Mouse (Mus musculus) embryonic facial prominence, embryonic 14.5 days (tissue): ENCODE results near the gene Ap5m1. TPM values are rescaled to one million over a fixed set of nuclear protein-coding genes. Genes with fewer than 3 reads are reported as not detected.

Experiments
- ATAC-seq: fragments of 200-750 bp; cut with Nextera tagmentation; 2 replicates; pipeline ENCODE4 v1.8.0; 2017; ENCODE audit warnings: low read depth, moderate number of reproducible peaks, moderate TSS enrichment
- DNase-seq: peaks from one replicate; pipeline ENCODE4 v3.0.0-alpha.2; 2015; ENCODE audit warnings: low spot score
- H3K27ac ChIP-seq: fragments of 300-500 bp; sonication (generic); replicated peaks from 2 replicates; pipeline ENCODE4 v1.5.1; 2014; ENCODE audit warnings: low read depth, mild to moderate bottlenecking, low read length, moderate library complexity
- H3K27me3 ChIP-seq: fragments of 300-500 bp; sonication (generic); replicated peaks from 2 replicates; pipeline ENCODE4 v1.6.1; 2014; ENCODE audit warnings: low read length; ENCODE audit not compliant: control insufficient read depth, insufficient read depth
- H3K36me3 ChIP-seq: fragments of 300-500 bp; sonication (generic); 2 replicates; pipeline ENCODE4 v1.6.1; 2014; ENCODE audit warnings: low read length, mixed read lengths; ENCODE audit not compliant: control insufficient read depth, insufficient read depth
- H3K4me1 ChIP-seq: fragments of 300-500 bp; sonication (generic); 2 replicates; pipeline ENCODE4 v1.6.1; 2014; ENCODE audit warnings: antibody characterized with exemption, low read length; ENCODE audit not compliant: control insufficient read depth, insufficient read depth
- H3K4me2 ChIP-seq: fragments of 300-500 bp; sonication (generic); 2 replicates; pipeline ENCODE4 v1.6.1; 2014; ENCODE audit warnings: low read depth, mild to moderate bottlenecking, low read length, moderate library complexity, mixed read lengths
- H3K4me3 ChIP-seq: fragments of 300-500 bp; sonication (generic); 2 replicates; pipeline ENCODE4 v1.5.1; 2014; ENCODE audit warnings: low read depth, mild to moderate bottlenecking, low read length
- H3K9ac ChIP-seq: fragments of 300-500 bp; sonication (generic); 2 replicates; pipeline ENCODE4 v1.6.1; 2014; ENCODE audit warnings: low read depth, mild to moderate bottlenecking, low read length, moderate library complexity, mixed read lengths
- H3K9me3 ChIP-seq: fragments of 300-500 bp; sonication (generic); 2 replicates; pipeline ENCODE4 v1.6.1; 2016; ENCODE audit warnings: low read length; ENCODE audit not compliant: control insufficient read depth
- WGBS: fragments of 180-500 bp; shearing (Covaris S2); extraction: QIAGEN DNeasy Blood & Tissue Kit; methylation state at CpG from one replicate; pipeline ENCODE4 v1.1.7; 2014; 5-methylcytosine and 5-hydroxymethylcytosine counted together
- polyA plus RNA-seq: library from polyadenylated mRNA; unstranded; fragments of >200 nt; fragmentation: Nextera tagmentation; extraction: Ambion mirVana; gene quantifications from 2 replicates; pipeline ENCODE4 v1.2.1, GENCODE M21; 2014

Ap5m1 gene
- polyA plus RNA-seq, 1 experiment from 2014 or later = 18.5 TPM

DNA sequence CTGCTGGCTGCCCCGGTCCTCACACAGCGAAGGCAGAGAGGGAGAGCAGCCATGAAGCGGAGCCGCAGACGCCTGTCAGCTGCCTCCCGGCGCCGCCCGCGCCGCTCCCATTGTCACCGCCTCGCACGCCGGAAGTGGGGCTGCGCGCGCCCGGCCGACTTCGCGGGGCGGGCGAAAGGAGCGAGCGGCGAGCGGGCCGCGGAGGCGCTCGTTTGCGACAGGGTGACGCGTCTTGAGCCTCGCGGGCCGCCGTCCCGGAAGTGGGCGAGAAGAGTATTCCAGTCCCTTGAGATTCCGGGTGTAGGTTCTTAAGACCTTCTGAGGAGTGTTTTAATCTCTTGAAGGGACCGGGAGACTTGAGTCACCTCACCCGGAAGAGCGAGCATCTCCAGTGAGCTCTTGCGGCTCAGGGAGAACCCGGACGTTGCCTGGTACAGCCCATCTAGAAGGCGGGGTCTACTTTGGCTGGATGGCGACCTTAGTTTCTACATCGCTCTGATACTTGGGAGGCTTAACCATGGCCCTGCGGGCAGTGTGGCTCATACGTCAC lies 452 bp downstream of the Ap5m1 start, which contains the start of gene Exoc5:
Gene Exoc5, minus strand, starts transcription at position 380 of the 550 bp plus-strand sequence.
- Histone ChIP-seq H3K36me3 (no peaks in the 10 kb centered on the region), H3K27me3 (no peaks in the 10 kb centered on the region), H3K27ac (peak within 1 kb of the TSS; percentile 98), H3K9ac (peak within 1 kb of the TSS; percentile 96), H3K9me3 (no peaks in the 10 kb centered on the region), H3K4me1 (peaks cover 16% of the 10 kb centered on the region), H3K4me2 (peak within 1 kb of the TSS; percentile 63), H3K4me3 (peak within 1 kb of the TSS; percentile 89)
- ATAC-seq (peak; percentile 96), DNase-seq (peak; percentile 96)
- 1% methylated on average over 42 of the region's 53 CpGs for WGBS

DNA sequence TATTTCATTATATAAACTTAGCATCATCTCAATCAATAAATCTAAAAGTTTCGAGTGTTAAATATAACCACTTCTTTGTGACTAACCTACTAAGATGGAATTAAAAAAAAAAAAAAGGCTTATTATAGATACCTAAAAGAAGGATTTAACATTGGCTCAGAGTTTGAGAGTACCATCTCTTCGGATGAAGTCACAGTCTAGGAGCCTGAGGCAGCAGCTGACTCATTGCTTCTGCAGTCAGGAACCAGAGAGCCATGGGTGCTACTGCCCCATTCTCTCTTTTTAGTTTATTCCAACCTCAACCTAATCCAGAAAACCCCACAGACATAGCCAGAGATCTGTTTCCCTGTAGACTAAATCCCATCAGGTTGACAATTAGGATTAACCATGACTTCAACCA lies 6.9 kb downstream of the Ap5m1 start:
- no peak for ATAC-seq
- no peak overlapping the region for H3K4me2 ChIP-seq
- H3K4me1 ChIP-seq = peaks cover 1% of the 10 kb centered on the region; the same call in 1 of the 2 replicates
- peaks cover 23% of the 10 kb centered on the region for H3K36me3 ChIP-seq
- no peaks in the 10 kb centered on the region for H3K9me3 ChIP-seq
- no peak overlapping the region for H3K9ac ChIP-seq
- H3K27me3 ChIP-seq = no peaks in the 10 kb centered on the region
- 89% methylated on average over 2 of the region's 2 CpGs for WGBS
- no peak overlapping the region for H3K4me3 ChIP-seq
- DNase-seq = no peak
- H3K27ac ChIP-seq = no peak overlapping the region

DNA sequence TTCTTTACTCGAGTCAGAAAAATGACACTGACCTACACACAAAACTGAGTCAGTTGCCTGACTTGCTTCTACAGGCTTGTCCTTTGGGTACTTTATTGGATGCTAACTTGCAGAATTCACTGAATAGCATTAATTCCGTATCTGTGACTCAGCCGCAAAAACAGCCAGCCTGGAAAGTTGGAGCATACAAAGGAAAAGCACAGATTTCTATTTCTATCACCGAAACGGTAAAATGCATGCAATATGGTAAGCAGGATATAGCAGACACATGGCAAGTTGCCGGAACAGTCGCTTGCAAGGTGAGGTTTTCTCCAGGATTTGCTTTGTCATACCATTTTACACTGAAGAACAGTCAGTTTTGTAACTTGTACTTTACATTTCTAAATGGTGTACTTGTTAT lies 8.0 kb downstream of the Ap5m1 start:
- 92% methylated on average over 7 of the region's 7 CpGs for WGBS
- Histone ChIP-seq H3K4me1 (no peaks in the 10 kb centered on the region), H3K36me3 (peaks cover 23% of the 10 kb centered on the region), H3K4me2 (no peak overlapping the region), H3K27ac (no peak overlapping the region), H3K9me3 (no peaks in the 10 kb centered on the region), H3K4me3 (no peak overlapping the region), H3K9ac (no peak overlapping the region), H3K27me3 (no peaks in the 10 kb centered on the region)
- DNase-seq = no peak
- ATAC-seq = no peak

DNA sequence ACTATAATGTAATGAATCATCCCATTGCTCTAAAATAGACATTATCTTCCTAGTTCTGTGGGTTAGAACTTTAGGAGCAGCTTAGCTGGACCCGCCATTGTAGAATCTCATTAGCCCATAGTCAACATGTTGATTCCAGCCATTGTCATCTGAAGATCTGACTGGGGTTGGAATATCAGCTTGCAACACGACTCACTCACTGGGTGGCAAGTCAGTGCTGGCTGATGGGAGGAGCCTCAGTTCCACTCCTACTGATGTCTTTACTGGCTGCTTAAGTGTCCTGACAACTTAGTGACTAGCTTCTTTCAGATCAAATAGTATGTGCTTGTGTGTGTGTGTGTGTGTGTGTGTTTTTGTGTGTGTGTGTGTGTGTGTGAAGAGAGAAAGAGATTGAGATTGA lies 8.5 kb downstream of the Ap5m1 start:
- 65% methylated on average over 2 of the region's 2 CpGs for WGBS
- H3K4me1 ChIP-seq = no peaks in the 10 kb centered on the region
- no peak overlapping the region for H3K4me3 ChIP-seq
- no peak overlapping the region for H3K9ac ChIP-seq
- no peak overlapping the region for H3K4me2 ChIP-seq
- no peaks in the 10 kb centered on the region for H3K27me3 ChIP-seq
- no peaks in the 10 kb centered on the region for H3K9me3 ChIP-seq
- no peak for ATAC-seq
- H3K27ac ChIP-seq = no peak overlapping the region
- no peak for DNase-seq
- H3K36me3 ChIP-seq = peaks cover 23% of the 10 kb centered on the region

DNA sequence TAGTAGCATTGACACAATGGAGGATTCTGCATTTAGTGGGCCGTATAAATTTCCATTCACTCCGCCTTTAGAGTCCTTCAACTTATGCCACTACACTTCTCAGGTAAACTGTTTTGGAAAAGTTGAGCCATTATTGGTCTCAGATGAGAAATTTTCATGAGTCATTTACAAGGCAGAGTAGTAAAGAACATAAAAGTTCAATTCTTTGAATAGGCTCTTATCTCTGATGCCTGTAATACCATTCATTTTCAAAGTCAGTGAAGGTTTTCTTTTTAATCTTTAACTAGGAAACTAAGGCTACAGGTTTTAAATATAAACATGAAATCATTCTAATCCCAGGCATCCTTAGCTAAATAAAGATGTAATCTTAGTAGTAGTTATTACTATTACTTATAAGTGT lies 12.9 kb downstream of the Ap5m1 start:
- Histone ChIP-seq H3K27me3 (no peaks in the 10 kb centered on the region), H3K27ac (no peak overlapping the region), H3K36me3 (peaks cover 39% of the 10 kb centered on the region), H3K4me3 (no peak overlapping the region), H3K9me3 (no peaks in the 10 kb centered on the region), H3K9ac (no peak overlapping the region), H3K4me2 (no peak overlapping the region), H3K4me1 (no peaks in the 10 kb centered on the region)
- ATAC-seq = no peak
- 96% methylated on average over 2 of the region's 2 CpGs for WGBS
- no peak for DNase-seq

DNA sequence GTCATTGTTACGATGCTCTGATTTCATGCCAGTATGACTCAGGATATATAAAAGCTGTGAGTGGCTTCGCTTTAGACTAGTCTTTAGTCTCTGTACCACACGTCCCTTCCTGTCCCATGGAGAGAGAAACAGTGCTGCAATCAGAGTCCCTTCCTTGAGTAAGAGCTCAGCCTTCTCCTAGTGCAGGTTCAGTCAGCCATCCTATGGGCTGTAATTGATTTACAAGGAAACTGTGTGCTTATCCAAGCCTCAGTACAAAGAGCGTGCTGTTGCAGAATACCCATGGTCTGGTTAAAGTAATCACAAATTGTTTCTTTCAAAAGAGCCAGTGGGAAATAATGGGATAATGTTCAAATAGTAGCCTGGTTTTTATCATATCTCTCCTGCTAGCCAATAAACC lies 20.6 kb downstream of the Ap5m1 start:
- WGBS = 86% methylated on average over 4 of the region's 4 CpGs
- Histone ChIP-seq H3K27me3 (no peaks in the 10 kb centered on the region), H3K4me3 (no peak overlapping the region), H3K9me3 (no peaks in the 10 kb centered on the region), H3K4me2 (no peak overlapping the region), H3K4me1 (no peaks in the 10 kb centered on the region), H3K36me3 (peaks cover 39% of the 10 kb centered on the region), H3K27ac (no peak overlapping the region), H3K9ac (no peak overlapping the region)
- ATAC-seq (no peak), DNase-seq (no peak)

DNA sequence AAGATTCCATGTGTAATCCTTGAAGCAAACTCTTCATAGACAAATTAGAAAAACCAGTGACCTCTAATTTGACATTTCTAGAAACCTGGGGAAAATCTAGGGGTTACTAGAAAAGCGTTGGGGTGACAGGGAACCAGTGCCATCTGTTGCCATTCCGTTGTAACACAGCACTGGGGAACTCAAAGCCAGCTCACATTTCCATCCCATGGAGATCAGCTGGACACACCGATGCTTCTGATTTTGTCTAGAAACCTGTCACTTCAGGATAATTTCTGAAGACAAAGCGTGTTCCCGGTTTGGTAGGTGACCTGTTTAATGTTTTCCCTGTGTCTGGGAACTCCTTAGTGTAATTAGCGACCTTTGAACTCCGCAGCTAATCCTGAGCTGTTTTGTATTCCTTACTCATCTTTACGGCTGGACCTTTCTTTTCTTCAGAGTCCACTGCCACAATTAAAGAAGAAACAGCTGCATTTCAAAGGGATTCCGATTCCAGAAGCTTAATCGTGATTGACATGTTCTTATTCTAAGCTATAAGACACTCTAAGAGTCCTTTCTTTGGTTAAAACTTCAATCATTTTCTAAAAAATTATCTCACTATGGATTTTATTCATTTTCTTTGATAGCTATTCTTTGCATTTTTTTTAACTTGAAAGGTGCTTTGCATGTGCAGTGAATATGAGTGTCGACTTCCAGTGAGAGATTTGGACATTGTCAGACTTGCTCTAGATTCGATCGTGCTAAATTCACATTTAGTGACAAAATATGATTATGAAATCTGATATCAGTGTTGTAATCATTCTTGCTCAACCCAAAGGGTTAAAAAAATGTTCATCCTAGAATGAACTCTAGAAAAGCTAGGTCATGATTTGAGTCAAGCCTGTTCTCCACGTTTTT lies 22.5 kb downstream of the Ap5m1 start:
- ATAC-seq (no peak), DNase-seq (no peak)
- peaks cover 31% of the 10 kb centered on the region for H3K36me3 ChIP-seq
- H3K4me2 ChIP-seq = no peak overlapping the region
- H3K9ac ChIP-seq = no peak overlapping the region
- H3K4me1 ChIP-seq = no peaks in the 10 kb centered on the region
- H3K27me3 ChIP-seq = no peaks in the 10 kb centered on the region
- H3K27ac ChIP-seq = no peak overlapping the region
- H3K9me3 ChIP-seq = no peaks in the 10 kb centered on the region
- 42% methylated on average over 14 of the region's 14 CpGs for WGBS
- H3K4me3 ChIP-seq = no peak overlapping the region

DNA sequence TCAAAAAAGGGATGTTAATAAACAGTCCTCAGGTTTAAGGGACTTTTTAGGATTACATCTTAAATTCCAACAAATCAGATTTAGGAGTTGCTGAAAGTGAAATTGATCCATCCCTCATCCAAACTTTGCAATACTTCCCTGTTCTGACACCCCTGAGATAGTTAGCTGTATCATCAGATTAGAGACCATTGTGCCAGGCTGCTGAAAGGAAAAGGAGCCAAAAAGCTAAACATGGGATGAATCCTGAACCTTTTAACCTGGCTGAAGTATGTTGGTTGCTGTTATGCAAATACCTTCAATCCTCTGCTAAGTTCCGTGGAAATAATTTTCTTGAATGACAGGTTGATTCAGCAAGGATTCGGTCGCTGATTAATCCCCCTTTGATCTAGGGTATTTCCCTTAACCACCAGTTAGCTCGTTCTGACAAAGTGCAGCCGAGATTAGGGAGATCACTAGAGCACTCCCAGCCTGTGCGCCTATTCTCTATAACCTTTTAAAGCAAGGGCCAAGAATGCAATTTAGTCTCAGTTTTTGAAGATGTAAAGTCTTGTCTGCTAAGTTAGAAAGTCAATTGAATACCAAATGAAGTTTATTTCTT lies 23.7 kb downstream of the Ap5m1 start:
- no peak overlapping the region for H3K27ac ChIP-seq
- H3K9ac ChIP-seq = no peak overlapping the region
- WGBS = 30% methylated on average over 6 of the region's 6 CpGs
- no peak overlapping the region for H3K4me2 ChIP-seq
- DNase-seq (peak; percentile 22), ATAC-seq (no peak)
- no peaks in the 10 kb centered on the region for H3K27me3 ChIP-seq
- H3K4me1 ChIP-seq = no peaks in the 10 kb centered on the region
- peaks cover 21% of the 10 kb centered on the region for H3K36me3 ChIP-seq
- H3K4me3 ChIP-seq = no peak overlapping the region
- no peaks in the 10 kb centered on the region for H3K9me3 ChIP-seq
